Mouse (Mus musculus) ES-CJ7 (cell line): ENCODE results near the gene Neb.
A peak's percentile ranks its signal among the peaks of the same experiment; 100 is the strongest.

Experiments used
- DNase-seq: peaks from one replicate; pipeline ENCODE4 v3.0.0; 2011; ENCODE audit warnings: low read depth, low spot score

Neb gene

GRCm38 (mm10) chr2:52378448-52378804 lies at the start of gene Neb:
Neb (minus strand) TSS chr2:52378474.
- peak; percentile 41 for DNase-seq

DNA sequence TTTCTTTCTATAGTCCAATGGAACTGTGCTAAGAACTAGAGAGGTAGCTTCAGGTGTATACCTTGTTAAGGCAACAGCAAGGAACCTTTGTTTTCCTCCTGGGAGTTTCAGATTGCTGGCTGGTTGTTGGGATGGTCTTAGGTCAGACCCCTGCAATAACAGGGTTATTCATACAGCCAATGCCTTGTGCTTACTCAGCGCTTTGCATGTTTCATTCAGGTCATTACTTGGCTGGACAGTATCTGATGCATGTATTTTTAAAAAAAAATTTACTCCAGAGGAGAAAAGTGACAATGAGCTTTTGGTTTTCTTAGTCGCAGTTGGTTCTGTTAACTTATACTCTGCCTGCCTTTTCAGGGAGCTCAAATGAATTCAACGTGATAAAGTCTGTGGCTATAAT lies 49.1 kb upstream of the Neb start:
- DNase-seq = no peak

DNA sequence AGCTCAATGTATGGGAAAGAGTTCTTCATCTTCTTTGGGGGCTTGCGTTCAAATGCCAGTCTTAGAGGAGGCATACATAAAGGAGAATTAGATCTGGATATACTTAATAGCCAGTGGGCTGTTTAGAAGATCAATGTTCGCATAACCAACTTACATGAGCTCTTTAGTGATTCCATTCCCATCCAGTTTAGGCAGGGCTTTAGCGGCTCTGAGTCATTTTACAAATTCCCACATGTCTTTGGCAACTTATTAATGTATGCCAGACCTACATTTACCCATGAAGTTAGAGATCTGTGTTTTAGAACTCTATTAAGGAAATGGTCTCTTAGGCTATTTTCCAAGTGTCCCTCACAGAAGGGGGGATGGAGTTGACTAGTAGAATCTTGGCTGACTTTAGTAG lies 47.8 kb upstream of the Neb start:
- no peak for DNase-seq

DNA sequence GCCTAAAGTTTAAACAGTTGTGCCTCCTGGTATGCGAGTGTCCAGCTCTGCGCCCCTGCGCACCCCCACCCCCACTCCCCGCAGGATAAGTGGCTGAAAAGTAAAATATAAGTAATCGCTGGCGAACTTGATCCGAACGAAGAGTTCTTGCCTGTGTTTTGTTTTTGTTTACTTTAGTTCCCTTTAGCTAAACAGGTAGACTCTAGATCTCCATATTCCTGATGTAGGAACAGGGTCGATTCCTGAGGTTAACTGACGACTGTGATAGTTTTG lies 47.2 kb upstream of the Neb start:
- DNase-seq = no peak

- peak; percentile 85 for DNase-seq
These were observed 46.7 kb upstream of the Neb start, which contains the start of gene Arl5a for GRCm38 (mm10) chr2:52424747-52425522. Arl5a (minus strand) TSS chr2:52424901.

GRCm38 (mm10) chr2:52424248-52424728 lies 46.0 kb upstream of the Neb start:
- peak; percentile 59 for DNase-seq

DNA sequence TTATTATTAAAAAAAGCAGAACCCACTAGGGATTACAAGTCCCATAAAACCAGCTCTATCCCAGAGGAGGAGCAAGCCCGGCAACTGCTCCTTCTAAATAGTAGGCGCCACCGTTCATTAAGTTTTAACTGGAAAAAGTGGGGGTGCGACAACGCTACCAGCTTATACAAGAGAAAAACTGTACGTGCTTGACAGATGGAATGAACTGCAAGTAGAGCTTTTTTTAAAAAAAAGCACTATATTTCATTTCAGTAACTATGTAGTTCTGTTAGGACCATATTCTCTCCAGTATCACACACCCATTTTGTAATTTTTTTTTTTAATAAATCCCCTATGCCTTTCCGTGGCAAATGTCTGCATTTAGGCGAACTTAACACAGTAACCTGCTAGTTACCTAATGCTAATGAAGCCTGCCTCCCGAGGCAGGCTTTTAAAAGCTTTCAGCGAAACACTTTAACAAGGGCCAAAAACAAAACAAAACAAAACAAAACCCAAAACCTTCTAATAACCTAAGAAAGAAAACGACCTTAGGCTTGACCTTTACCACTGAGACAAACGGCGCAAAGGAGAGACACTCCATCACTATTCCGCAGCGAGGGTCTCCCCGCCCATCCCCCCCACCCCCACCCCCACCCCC lies 45.5 kb upstream of the Neb start:
- no peak for DNase-seq

- no peak for DNase-seq
These were observed 44.8 kb upstream of the Neb start for GRCm38 (mm10) chr2:52422871-52423610.

GRCm38 (mm10) chr2:52421197-52421596 lies 42.9 kb upstream of the Neb start:
- DNase-seq = no peak

DNA sequence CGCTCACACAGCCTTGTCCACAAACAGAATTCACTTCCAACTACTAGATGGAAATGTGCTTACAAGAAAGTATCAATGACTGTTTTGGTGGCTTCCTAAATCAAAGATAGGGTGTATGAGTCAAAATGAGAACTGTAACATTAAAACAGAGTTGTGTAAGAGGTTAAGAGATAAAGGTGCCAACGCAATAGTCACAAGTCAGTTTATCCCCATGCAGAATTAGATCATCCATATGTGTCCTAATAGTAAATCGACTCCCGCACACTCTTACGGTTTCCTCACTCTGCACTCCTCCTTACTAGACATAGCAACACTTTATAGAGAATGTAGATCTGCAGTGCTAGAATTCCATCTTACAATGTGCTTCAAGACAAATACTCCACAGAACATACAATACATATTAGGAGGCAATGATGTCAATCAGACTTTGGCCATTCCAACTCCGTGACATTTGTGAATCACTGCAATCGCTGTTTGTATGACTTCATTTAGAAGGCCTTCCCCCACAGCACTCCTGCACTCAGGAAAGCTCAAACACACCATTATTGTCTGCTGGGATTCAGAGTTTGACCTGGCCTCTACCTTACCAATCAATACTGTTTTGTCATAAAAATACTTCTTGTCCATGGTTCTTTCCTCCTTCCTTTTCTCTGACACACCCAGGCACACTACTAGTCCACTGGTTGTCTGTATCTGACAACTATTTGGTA lies 41.9 kb upstream of the Neb start:
- DNase-seq = no peak

DNA sequence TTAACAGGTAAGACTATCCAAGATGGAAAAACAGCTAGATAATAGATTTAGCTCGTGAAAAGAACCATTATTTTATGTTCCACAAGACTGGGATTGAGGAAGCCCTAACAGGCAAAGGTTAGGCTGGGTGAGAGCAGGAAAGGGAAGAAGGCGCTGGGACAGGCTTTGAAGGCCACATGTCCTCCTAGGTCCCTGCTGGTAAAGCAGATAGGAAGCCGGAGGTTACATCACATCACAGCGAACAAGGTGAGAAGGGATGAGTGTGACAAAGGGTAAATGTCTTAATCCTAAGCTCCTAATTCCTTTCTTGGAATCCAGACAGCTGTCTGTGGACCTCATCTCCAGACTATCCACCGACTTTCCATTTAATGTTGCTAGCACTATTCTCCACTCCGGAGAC lies 41.0 kb upstream of the Neb start:
- DNase-seq = no peak

DNA sequence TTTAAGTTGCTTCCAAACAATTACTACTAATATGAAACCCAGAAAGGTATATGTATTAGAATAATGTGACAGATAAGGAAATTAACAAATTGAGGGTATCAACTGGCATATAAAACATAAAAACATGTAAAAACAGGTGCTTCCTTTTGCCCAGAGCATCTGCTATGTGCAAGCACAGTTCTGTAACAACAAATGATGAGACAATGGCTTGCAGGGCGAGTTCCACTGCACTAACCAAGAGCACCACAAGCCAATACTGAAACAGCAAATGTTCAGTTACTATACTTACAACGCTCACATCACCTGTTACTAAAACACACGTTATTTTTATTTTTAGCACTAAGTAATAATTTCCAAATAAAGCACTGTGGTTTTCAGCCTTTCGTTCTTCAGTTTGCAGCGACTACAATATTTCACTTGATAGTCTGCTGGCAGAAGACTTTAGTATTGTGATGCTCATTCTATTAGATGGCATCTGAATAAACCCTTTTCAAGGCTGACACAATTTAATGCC lies 34.3 kb upstream of the Neb start:
- DNase-seq = no peak

DNA sequence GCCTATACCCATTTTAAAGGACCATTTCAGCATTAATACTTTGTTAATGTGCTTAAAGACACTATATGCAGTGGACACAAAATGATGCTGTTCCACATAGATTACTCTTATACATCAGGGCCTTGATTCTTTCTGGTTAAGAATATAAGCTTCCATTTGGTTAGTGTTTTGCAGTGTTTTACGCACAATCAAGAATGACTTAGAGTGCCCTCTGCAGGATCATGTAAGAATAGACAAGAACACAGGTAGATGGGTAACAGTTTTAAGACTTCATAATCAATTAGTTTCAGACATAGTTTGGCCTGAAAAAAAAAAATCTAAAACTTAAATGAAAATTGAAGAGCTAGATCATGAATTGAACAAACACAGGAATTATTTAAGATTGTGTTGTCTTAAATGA lies 28.2 kb upstream of the Neb start:
- no peak for DNase-seq

DNA sequence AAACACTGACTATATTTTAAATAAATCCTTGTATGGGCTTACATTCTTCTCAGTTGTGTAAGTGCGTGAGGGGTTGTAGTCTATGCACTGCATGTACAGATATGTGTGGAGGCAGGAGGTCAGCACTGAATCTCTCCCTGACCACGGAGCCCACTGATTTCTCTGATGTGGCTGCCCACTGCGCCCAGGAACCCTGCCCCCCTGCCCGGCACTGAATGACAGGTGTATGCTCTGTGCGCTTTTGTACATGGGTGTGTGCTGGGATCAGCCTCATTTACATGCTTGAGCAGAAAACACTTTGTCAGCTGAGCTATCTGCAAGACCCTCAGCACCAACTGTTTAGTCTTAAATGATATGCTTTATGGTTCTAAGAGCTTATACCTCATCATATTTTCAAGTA lies 27.0 kb upstream of the Neb start:
- DNase-seq = no peak

DNA sequence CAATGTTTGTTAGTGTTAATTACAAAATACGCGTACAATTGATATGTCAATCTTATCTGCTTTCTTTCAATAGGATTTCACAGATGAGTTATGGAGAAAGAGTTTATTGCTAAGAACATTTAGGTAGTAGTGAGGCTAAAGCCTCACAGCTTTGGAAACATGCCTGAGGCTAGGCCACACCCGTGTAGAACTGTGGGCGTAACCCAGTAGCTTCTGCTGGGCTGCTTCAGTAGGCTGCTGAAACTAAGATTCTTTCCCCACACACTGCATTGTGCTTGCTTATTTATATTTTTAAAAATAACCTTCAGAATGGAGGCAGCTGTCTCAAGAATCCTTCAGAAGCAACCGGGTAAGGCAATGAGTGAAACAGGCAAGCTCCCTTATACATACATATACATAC lies 16.3 kb upstream of the Neb start:
- DNase-seq = no peak

GRCm38 (mm10) chr2:52390415-52390975 lies 12.2 kb upstream of the Neb start:
- DNase-seq = no peak

GRCm38 (mm10) chr2:52389975-52390374 lies 11.7 kb upstream of the Neb start:
- DNase-seq = no peak

DNA sequence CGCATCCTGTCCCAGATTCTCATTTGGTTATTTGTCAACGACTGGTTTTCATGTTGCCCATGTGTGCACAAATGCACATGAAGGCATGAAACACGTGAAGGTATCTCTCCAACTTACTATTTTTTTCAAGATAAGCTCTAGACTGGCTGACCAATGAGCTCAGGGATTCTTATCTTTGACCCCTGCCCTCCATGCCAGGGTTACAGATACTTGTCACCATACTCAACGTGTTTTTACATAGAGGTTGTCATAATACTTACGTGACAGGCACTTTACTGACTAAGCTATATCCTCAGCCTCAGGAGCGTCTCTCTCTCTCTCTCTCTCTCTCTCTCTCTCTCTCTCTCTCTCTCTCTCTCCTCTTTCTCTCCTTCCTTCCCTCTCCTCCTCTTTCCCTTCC lies 8.2 kb upstream of the Neb start:
- no peak for DNase-seq

GRCm38 (mm10) chr2:52386037-52386436 lies 7.8 kb upstream of the Neb start:
- DNase-seq = no peak

GRCm38 (mm10) chr2:52378848-52379261 lies 581 bp upstream of the Neb start:
- DNase-seq = peak; percentile 17

DNA sequence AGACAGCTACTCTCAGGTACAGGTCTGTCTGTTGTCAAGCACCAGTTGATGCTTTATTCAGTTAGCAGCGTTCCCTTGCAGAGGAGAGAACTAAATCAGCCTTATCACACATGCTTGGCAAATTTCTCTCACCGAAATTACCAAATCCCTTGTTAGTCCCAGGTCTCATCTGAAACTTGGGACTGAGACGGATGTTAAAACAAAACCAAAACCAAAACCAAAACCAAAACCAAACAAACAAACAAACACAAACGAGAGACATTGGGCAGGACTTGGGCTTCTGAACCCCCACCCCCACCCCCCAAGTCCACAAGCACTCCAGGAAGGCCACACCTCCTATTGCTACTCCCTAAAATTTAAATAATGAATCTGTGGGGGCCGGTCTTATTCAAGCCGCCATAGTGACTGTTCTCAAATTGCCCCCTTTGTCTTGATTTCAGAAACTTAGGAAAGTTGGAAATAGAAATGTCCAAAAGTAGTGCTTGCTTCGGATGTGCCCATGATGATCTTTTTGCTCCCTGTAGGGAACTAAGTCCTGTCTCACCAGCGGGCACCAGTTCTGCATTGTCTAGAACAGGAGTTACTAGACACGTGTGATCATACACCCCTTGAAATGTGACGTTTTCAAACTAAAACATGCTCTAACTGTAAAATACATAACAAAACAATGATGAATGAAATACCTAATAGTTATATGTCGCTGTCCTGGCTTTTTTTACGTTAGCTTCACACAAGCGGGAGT lies 397 bp downstream of the Neb start:
- DNase-seq = no peak
